In genomic region chr6:38925719-38926118, GRCm38 (mm10) we compare ENCODE assay signal across 8 mouse cellular contexts. TPM values are rescaled to one million over a fixed set of nuclear protein-coding genes. Genes with fewer than 3 reads are reported as not detected.
DNase-seq lines count a peak whose midpoint lies in the region; ATAC-seq and TF ChIP-seq lines count a peak whose summit lies in the region.

No protein-coding gene starts in this region.

- WGBS in kidney, embryonic 16.5 days = 64% methylated on average over 7 of the region's 7 CpGs
- 55% methylated on average over 7 of the region's 7 CpGs for WGBS in hindbrain, embryonic 16.5 days

- H3K9ac ChIP-seq in kidney, embryonic 16.5 days (replicated peaks; ENCODE audit: low read length) = no peak overlapping the region
- no peak overlapping the region for H3K9ac ChIP-seq in hindbrain, embryonic 16.5 days (ENCODE audit: low read depth, low read length)

- no peak for TF ChIP-seq POLR2A in brain, embryonic 14.5 days (IDR thresholded peaks at IDR 0.05; ENCODE audit: borderline replicate concordance, extremely low read depth, insufficient read depth, insufficient read length, poor library complexity, severe bottlenecking)

- peak overlapping the region; percentile 36 for H3K4me2 ChIP-seq in kidney, embryonic 16.5 days (replicated peaks; ENCODE audit: low read depth, low read length)
- peak overlapping the region; percentile 38 for H3K4me2 ChIP-seq in hindbrain, embryonic 16.5 days (ENCODE audit: low read length)

- peaks cover 20% of the 10 kb centered on the region for H3K4me1 ChIP-seq in kidney, embryonic 16.5 days (ENCODE audit: insufficient read depth, low read length)
- peaks cover 7% of the 10 kb centered on the region for H3K4me1 ChIP-seq in hindbrain, embryonic 16.5 days (ENCODE audit: control insufficient read depth, insufficient read depth, low read depth, low read length)

- ATAC-seq in kidney, embryonic 16.5 days (ENCODE audit: low FRiP score, low TSS enrichment) = no peak
- no peak for ATAC-seq in hindbrain, embryonic 16.5 days

- peak; percentile 53; the same call in 1 of the 2 replicates for TF ChIP-seq CTCF in brain, embryonic 14.5 days (IDR thresholded peaks at IDR 0.05; ENCODE audit: borderline replicate concordance, extremely low read depth, insufficient read depth, insufficient read length)

- H3K4me3 ChIP-seq in kidney, embryonic 16.5 days (ENCODE audit: low read length) = no peak overlapping the region
- 0 out of 2 replicates have a peak overlapping the region, but pooled peaks have one; percentile 7 for H3K4me3 ChIP-seq in hindbrain, embryonic 16.5 days (ENCODE audit: low read length)

- no peaks in the 10 kb centered on the region for H3K9me3 ChIP-seq in kidney, embryonic 16.5 days (ENCODE audit: low read length)
- no peaks in the 10 kb centered on the region for H3K9me3 ChIP-seq in hindbrain, embryonic 16.5 days (ENCODE audit: control insufficient read depth, low read length)

- no peak for DNase-seq in kidney, postnatal 25 days
- peak; percentile 28 for DNase-seq in brain, embryonic 14.5 days (ENCODE audit: low read depth)
- peak; percentile 39 for DNase-seq in neural tube, embryonic 10.5 days (ENCODE audit: extremely low spot score, low spot score)
- no peak for DNase-seq in layer of hippocampus, postnatal 36 days
- no peak for DNase-seq in right cerebral cortex, postnatal 25 days
- DNase-seq in layer of hippocampus, adult 8-10 months (ENCODE audit: low spot score in 2 of 2) = no peak

- H3K36me3 ChIP-seq in kidney, embryonic 16.5 days (ENCODE audit: insufficient read depth, low read length) = no peaks in the 10 kb centered on the region
- H3K36me3 ChIP-seq in hindbrain, embryonic 16.5 days (ENCODE audit: control insufficient read depth, insufficient read depth, low read length) = no peaks in the 10 kb centered on the region

- H3K27ac ChIP-seq in kidney, embryonic 16.5 days (ENCODE audit: low read length) = no peak overlapping the region
- no peak overlapping the region for H3K27ac ChIP-seq in hindbrain, embryonic 16.5 days (ENCODE audit: low read depth, low read length)

- no peaks in the 10 kb centered on the region for H3K27me3 ChIP-seq in kidney, embryonic 16.5 days (ENCODE audit: insufficient read depth, low read length)
- H3K27me3 ChIP-seq in hindbrain, embryonic 16.5 days (replicated peaks; ENCODE audit: control insufficient read depth, insufficient read depth, low read length) = no peaks in the 10 kb centered on the region

RNA-seq across cellular contexts. Expression of gene Hipk2, which starts 49.8 kb away (rescaled TPM):
- polyA plus RNA-seq in kidney, embryonic 16.5 days (2015; fragmentation: Nextera tagmentation; extraction: Ambion mirVana) = 28.0 and 32.8 TPM in 2 replicates
- 25.9 and 48.7 TPM in 2 replicates for polyA plus RNA-seq in brain, embryonic 14.5 days (2012; rRNA removed)
- polyA plus RNA-seq in hindbrain, embryonic 16.5 days (2015; fragmentation: Nextera tagmentation; extraction: Ambion mirVana) = 30.3 and 33.5 TPM in 2 replicates
- 10 to 100 TPM; 52.7 to 64.1 TPM for total RNA-seq in layer of hippocampus, postnatal 36 days (2021)
- 10 to 100 TPM; 64.8 to 69.9 (median 67.6) TPM for total RNA-seq in layer of hippocampus, adult 8-10 months (2022)

RNA-seq across cellular contexts. Expression of gene Tbxas1, which starts 50.5 kb away (rescaled TPM):
- polyA plus RNA-seq in kidney, embryonic 16.5 days (2015; fragmentation: Nextera tagmentation; extraction: Ambion mirVana) = 8.4 and 9.2 TPM in 2 replicates
- polyA plus RNA-seq in brain, embryonic 14.5 days (2012; rRNA removed) = 0.93 and 0.97 TPM in 2 replicates
- 2.0 and 2.9 TPM in 2 replicates for polyA plus RNA-seq in hindbrain, embryonic 16.5 days (2015; fragmentation: Nextera tagmentation; extraction: Ambion mirVana)
- 1 to 10 TPM; 2.1 to 2.3 TPM for total RNA-seq in layer of hippocampus, postnatal 36 days (2021)
- 10 to 100 TPM in 2 of 4 experiments, 1 to 10 TPM in 2; 2.1 to 16.8 (median 7.6) TPM for total RNA-seq in layer of hippocampus, adult 8-10 months (2022)

Comparison
In these comparisons a context has a peak if more than half of its experiments do, and no peak if none do; other contexts are left out.
1. DNase-seq: peak in brain, embryonic 14.5 days (single experiment) and neural tube, embryonic 10.5 days (single experiment); none in kidney, postnatal 25 days (0 of 2), layer of hippocampus, postnatal 36 days (0 of 2), right cerebral cortex, postnatal 25 days (single experiment) and layer of hippocampus, adult 8-10 months (0 of 2).